Mouse (Mus musculus) megakaryocyte, adult 5-6 weeks (primary cell): ENCODE data around the gene Bnip2. TPM values are rescaled to one million over a fixed set of nuclear protein-coding genes. Genes with fewer than 3 reads are reported as not detected.
A peak's percentile ranks its signal among the peaks of the same experiment; 100 is the strongest.

Source experiments
- ATAC-seq: 2 replicates; pipeline ENCODE4 v1.8.0; 2016; ENCODE audit warnings: mild to moderate bottlenecking, inconsistent platforms; ENCODE audit not compliant: poor library complexity, severe bottlenecking
- total RNA-seq, 2 experiments: library from RNA; stranded (forward) in 1 of 2; stranded (reverse) in 1 of 2; fragments of 153-499, 151-499 nt in 1 of 2; fragments of 221-1000, 200-1000 nt in 1 of 2; gene quantifications; 2 replicates each; pipeline versions ENCODE4 v1.2.3 to v1.2.4; 2015 to 2017

Bnip2 gene
- total RNA-seq (2015) = 123 and 131 TPM in 2 replicates
- total RNA-seq (2017) = 196 and 207 TPM in 2 replicates

DNA sequence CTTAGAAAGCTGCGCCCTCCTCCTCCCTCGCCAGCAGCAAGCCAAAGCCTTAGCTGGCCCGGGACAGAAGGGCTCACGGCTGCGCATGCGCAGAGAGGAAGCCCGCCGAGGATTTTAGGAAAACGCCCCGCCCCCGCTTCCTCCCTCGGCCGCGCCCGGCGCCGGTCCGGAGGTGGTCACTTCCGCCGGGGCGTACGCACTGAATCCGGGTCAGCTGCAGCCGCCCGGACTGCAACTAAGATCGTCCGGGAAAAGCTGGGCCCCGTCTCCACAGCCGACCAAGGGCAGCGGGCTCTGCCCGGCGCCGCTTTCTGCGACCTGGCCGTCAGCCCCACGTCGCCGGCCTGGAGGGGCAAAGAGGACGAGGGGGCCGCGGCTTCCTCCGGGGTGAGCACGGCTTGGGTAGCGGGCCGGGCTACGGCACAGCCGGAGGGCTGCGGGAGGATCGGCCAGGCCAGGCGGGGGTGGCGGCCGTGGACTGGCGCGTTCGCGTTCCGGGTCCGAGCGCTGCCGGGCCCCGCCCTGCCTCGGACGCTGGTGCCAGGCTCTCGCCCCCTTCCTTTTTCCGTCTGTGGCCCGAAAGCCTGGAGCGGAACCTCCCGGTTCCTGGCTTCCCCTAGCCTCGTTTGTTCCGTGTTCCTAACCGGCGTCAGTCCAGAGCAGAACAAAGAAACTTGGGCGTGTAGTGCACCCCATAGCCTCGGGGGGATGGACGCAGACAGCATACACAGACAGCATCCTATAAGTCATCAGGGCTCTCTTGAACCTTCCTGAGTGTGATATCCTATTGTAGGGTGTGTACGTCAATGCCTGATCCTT, at the start of gene Bnip2:
Gene Bnip2, plus strand, starts transcription at position 164 of the 819 bp plus-strand sequence.
- ATAC-seq = peak; percentile 82

DNA sequence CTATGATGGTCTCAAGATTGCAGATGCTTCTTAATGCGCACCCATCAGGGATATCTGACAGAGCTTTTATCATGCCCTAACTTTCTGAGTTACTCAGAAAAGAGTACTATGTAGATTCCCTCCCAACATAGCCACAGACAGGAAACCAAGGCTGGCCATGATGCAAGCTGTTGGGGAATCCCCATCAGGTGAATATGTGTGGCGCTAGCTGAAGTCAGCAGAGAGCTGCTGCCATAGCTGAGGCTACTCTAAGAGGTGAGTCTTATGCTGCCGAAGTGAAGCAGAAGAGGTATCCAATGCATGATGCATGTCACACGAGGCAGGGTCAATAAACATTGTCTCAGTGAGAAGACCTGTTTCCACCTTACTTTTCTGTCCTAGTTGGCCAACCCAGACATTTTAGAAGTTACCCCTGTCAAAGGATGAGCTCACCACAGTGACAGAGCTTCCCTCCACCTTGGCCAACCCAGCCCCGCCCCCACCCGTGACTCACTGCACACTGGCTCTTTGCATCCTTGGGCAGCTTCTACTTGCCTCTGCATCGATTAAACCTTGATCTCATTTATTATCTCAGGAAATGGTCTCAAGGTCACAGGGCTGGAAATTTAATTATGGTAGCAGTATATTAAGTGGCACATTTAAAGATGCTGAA, 48.3 kb upstream of the Bnip2 start:
- ATAC-seq = no peak

DNA sequence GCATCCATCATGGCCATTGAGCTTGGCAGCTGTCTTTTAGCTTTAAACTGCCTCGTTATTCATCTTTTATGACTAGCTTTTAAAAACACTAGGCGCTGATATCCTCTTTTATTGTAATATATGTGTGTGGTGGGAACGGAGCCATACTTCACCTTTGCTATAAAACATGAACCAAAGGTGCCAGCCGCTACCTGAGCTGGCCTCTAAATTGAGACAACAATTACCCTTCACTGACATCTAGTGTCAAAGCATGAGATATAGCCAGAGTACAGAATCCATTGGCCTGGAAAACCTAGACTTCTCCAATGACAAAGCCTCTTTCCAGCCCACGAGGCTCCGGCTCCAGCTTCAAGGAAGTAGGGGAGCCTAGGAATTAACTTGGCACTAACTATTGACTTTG, 47.7 kb upstream of the Bnip2 start:
- no peak for ATAC-seq

DNA sequence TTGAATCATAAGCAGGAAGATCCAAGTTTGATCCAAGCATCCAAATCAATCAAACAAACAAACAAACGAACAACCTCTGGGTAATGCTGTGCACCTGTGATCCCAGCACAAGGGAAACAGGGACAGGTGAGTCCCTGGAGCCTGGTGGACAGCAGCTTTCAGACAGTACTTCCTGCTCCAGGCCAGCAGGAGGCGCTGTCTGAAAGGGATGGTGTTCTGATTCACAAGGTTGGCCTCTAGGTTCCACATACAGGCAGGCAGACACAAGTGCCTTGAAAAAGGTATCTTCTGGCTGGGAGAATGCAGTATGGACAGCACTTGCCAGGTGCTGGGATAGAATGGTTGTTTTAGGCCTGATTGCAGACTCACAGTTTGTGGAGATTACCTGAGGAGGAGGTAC, 40.3 kb upstream of the Bnip2 start:
- ATAC-seq = peak; percentile 84

DNA sequence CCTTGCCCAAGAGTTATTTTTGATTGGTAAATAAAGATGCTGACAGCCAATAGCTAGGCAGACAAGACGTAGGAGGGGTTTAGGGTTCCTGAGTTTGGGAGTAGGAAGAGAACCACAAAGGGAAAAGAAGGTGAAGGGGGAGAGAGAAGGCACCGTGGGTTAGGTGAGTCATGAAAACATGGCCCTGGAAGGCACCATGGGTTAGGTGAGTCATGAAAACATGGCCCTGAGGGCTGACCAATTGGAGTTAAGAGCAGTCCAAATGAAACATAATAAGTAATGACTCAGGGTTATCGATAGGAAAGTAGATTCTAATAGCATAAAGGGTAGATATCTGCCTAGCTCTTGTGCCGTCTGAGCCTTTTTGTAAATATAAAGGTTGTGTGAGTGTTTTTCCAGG, 39.6 kb upstream of the Bnip2 start:
- ATAC-seq = no peak

DNA sequence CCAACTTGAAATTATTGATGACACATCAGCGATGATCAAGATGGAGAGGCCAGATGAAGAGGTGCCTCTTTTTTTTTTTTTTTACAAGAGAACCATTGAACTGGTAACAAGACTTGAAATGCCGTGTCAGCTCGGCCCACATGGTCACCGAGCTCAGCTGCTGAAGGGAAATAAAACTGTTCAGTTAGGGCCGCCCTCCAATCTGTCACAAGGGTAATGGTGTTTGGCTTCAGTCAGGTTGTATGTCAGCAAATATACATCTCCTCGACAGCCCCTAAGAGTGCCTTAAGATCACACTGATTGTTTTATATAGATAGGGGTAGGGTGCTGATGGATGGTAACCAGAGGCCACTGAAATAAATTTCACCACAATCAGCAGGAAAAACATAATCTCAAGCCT, 28.3 kb upstream of the Bnip2 start:
- no peak for ATAC-seq

DNA sequence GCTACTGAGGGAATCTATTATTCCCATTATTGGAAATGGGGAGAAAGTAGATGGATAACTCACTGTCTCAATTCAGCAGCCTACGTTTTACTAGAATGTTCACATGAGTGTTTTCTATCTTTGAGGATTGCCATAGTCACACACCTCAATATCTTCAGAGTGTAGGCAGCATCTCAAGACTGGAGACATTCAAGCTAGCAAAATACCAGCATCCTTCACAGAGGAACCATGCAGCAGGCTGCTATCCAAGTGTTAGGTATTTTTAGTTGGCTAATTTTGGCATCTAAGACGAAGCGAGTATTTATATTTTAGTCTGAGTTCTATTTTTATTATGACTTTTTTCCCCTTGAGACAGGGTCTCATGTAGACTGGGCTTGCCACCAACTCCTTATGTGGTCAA, 24.9 kb upstream of the Bnip2 start:
- no peak for ATAC-seq

DNA sequence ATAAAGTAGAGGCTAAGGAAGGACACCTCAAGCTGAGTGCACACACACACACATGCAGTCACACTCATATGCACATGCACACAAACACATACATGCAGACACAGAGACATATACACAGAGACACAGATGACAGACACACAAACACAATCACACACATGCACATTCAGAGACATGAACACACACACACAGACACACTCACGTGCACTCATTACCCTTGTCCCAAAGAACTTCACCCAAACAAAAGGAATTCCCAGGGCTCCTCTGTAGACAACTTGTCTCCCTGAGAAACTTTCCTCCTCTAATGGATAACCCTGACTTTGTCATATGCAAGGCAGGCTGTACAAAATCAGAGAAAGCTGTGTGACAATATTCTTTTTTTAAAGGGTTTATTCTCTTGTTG, 3.7 kb upstream of the Bnip2 start:
- ATAC-seq = no peak

DNA sequence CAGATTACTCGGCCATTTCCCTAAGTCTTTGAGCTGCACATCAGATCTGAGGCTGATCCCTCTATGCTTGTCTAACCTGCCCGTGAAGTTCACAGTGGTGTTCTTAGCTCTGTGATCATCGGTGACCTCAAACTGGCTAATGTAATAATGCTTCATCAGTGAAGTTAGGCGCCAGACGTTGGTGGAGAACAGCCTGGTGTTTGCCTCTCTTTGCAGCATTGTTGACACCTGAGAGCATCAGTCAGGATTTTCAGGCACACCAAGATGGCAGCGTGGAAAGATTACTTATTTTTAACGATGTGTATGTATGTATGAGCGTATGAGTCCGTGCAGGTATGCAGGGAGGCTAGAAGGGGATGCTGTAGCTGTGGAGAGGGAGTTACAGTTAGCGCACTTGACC, 3.2 kb upstream of the Bnip2 start:
- no peak for ATAC-seq

DNA sequence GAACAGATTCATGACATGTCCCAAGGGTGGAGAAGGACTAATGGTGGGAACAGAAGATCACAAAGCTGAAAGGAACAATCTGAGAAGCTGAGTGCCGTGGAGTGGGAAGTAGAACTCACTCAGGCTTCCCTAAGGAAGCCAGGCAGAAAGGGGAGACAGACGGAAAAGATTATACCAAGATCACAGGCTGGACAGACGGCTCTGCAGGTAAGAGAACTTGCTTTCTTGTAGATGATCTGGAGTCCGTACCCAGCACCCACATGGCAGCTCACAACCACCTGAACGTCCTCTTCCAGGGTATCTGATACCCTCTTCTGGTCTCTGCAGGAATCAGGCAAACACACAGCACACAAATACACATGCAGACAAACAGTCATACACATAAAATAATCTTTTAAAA, 2.7 kb upstream of the Bnip2 start:
- ATAC-seq = no peak

DNA sequence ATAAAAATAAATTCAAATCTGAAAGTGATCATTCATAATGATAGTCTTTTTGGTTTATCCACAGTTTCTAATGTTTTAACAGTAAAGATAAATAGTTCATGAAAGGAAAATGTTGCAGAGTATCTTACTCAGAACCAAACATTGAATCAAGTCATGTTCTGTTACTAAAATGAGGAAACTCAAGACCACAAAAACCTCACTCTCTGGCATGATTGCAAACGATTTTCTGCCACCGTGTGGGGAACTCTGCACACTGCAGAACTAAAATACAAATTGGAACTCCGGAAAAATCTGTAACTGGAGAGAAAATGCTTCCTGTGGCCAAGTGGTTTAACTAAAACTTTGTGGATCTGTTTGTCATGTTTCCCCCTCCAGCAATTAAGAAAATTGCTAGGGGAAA, 1.7 kb upstream of the Bnip2 start:
- peak; percentile 71 for ATAC-seq

DNA sequence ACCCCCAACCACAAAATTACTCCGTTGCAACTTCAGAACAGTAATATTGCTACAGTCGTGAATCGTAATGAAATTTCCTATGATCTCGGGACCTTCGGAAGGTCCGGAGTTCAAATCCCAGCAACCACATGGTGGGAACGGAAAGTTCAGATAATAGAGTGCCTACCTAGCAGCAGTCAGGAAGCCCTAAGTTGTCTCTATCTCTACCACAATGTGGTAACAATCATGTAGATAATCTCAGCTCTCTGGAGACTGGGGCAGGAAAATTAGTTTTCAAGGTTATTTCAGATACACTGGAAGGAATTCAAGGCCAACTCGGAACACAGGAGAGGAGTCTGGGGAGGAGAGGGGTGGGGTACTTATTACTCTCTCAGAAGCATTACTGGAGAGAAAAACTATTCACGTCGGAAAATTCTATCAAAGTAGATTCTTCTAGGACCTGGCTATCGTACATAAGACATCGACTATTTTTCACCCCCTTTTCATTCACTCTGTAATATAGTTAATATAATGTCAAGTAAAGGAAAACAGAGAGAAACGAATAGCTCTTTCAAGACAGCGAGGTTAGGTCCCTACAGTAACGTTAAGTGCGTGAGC, 462 bp upstream of the Bnip2 start:
- ATAC-seq = no peak

DNA sequence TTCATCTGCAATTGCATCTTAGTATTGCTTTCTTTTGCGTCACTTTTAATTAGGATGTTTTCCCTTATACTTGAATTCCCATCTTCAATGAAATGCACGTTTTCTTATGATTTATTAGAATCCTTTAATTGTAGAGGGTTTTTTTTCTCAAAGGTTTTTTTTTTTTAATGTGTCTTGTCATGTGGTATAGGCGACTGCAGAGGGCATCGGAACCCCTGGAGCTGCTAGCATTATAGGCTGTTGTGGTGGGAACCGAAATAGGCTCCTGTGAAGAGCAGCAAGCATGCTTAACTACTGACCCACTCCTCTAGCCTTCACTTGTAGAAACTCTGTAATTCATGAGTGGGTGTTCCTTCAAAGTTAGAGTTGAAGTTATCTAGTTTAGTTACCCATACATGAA, 1.1 kb downstream of the Bnip2 start:
- no peak for ATAC-seq

DNA sequence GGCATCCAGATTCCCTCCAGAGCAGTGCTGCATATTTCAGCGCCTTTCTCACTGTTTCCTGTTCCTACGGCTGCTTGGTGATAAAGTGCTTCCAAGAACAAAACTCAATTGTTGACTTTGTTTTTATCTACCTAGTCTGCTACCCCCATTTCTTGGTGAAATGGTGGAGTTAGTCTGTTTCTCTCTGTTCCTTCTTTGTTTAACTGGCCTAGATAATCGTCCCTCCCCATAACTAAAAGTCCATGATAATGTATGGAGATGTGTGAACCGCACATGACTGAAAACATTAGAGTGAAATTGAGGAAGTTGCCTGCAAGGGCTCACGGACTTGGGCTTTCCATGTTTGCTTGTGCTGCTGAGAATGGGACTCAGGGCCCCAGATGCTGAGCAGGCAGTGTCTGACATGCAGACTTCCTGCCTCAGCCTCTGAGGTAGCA, 3.6 kb downstream of the Bnip2 start:
- ATAC-seq = peak; percentile 28

DNA sequence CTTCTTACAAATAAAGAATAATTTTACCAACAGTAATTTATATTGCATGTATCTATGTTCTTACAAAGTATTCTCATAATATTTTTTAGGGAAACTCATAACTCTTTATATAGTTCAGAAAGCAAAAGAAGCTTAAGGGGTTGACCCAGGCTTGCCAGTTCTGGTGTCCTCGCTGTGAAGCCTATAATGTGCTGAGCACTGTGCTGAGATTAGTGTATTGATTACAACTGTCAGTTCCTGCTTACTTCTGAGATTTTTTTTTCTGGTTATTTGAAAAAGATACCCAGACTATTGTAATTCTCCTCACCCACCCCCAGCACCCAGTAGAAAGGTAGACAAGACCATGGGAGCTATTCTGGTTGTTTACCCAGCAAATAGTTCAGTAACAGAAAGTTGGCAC, 4.2 kb downstream of the Bnip2 start:
- no peak for ATAC-seq

DNA sequence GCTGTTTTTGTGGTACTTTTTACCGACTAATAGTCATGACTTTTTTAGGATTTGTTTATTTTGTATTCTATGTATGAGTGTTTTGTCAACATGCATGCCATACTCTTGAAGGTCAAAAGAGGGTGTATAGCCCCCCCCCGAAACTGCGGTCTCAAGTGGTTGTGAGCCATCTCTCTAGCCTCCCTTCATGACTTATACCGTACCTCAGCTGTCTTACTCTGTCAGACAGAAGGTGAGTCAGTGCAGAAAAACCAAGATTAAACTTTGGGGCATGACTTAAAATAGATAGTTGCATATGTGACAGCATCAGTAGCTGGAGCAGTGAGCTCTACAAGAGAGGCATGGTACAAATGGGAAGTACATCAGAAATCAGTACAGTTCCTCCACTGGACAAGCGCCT, 5.3 kb downstream of the Bnip2 start:
- ATAC-seq = no peak

DNA sequence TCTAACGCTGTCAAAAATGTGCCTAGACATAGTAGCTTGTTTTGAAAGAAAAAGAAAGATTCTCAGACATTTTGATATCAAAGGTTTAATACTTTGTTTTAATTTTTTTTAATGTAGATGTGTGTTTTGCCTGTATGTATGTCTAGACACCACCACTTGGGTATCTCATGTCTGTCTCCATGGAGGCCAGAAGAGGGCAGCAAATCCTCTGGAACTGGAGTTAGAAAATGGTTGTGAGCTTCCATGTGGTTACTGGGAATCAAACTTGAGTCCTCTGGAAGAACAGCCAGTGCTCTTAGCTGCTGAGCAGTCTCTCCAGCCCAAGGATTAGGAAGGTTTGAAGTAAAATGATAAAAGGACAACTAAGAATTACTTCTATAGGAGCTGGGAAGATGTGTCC, 10.1 kb downstream of the Bnip2 start:
- ATAC-seq = no peak

DNA sequence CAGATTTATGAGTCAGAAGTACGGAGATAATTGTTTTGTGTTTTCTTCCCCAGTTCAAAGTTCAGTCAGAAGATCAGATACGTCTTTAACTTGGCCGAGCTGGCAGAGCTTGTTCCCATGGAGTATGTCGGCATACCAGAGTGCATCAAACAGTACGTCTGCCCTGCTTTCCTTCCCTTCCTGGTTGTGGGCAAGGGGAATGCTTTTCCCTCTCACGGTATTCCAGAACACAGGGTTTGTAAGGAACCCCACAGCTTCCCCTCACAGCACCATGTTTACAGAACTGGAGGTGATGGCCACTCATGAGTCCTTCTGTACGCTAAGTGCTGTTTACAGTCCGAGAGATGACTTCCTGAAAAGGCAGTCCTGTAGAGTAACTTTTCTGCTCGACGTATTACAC, 14.2 kb downstream of the Bnip2 start:
- ATAC-seq = no peak

DNA sequence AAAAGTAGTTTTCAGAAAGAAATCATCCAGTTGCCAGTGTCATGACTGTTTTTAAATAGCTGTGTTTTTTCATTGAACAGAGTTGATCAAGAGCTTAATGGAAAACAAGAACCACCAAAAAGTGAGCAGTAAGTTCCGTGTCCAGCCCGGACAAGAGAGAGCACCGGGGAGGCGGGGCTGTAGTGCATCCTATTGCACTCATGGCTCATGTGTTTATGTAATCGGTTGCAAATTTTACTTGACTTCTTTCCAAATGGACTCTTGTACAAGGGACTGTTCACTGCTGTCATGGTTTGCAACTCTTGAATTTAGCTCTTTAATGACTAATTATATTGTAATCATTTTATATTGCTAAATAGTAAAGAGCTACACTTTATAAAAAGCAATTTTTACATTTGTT, 17.7 kb downstream of the Bnip2 start:
- peak; percentile 80 for ATAC-seq

DNA sequence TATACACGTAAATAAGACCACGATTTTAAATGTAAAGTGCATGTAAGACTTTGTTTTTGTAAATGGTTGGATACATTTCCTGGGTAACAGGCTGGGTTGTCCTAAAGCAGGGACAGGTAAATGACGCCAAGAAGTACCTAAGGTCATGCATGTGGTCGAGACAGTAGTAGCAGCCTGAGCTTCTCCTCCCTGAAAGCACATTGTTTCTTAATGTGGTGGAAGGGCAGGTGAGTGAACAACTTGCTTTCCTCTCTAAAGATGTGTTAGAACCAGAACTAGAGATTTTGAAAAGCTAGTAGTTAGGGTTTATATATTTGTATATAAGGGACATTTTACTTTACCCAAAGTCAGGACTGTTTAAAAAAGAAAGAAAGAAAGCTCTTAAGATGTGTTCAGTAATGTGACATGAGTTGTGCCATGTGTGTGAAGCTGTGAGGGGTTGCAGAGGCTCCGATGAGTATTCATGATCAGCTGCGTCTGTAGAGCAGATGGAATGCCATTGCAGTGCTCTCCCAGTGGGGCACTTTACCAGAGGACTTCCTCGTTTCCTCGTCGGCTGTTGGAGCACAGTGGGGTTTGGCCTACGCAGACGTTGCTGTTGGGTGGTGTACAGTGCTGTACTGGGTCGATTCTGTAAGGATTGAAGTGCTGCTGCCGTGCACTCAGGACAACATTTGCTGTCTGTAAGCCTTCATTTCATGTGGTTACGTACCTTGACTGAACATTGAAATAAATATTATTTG, 18.4 kb downstream of the Bnip2 start:
- no peak for ATAC-seq

DNA sequence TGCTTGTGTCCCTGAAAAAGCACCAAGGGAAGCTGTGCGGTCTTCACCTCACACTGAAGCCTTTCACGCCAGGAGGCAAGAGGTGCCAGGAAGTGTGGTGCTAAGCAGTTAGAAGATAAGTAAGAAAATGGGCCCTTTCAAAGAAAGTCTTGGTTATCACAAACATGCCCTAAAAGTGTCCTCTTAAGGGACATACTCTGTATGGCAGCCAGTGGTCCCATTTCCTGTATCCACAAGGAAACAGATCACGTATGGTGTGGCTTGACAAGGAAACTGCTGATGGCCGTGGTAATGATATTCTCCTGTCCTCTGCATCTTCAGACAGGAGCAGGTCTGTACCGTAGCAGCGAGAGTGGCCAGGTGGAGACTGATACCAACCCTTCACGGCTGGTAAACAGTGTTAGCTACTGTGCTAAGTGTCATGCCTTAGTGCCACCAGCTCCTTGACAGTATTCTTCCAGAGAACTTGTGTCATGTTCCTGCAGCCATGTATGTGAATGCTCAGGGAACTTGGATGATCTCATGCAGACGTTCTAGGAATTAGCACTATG, 20.6 kb downstream of the Bnip2 start:
- ATAC-seq = no peak
